Mouse (Mus musculus) heart, postnatal 36 days (tissue): Measurements from ENCODE around the gene Tcf7l2. TPM values are rescaled to one million over a fixed set of nuclear protein-coding genes. Genes with fewer than 3 reads are reported as not detected.

Experiments
- DNase-seq, 2 experiments: peaks; one replicate each; pipeline ENCODE4 v3.0.0; 2021 to 2022
- intact Hi-C: fragments of 180-260 bp; cut with DNase I; formaldehyde crosslinking; loops from one replicate; pipeline ENCODE4 v1.15.1; 2025
- total RNA-seq, 2 experiments: library from RNA; stranded (reverse); gene quantifications; 2 replicates each; pipeline ENCODE4 v1.2.3; 2021

Tcf7l2 gene
- total RNA-seq, 2 experiments from 2014 or later, result 11.9 to 17.9 TPM

GRCm38 (mm10) chr19:55752861-55753260, 11.2 kb downstream of the Tcf7l2 start:
- intact Hi-C loops, result no loop called here

DNA sequence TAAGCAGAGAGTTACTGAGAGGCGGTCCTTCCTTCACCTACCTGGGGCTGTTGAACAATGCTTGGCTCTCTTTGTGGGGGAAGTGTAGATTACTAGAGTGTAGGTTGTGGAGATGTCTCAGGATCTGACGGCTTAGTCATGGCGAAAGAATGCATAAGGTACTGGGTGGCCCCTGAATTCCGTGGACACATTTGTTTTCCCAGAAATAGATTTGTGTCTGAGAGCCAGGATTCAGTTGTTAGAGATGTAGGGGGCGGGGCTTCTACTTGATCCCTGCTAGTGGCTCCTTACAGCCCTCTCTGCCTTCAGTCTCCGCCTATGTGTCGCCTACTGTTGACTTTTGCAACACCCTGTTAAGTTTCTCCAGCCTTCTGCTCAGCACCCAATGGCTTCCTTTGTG, 12.7 kb downstream of the Tcf7l2 start:
- intact Hi-C loops, result no loop called here

More at GRCm38 (mm10) chr19:55752861-55753260, 11.2 kb downstream of the Tcf7l2 start:
- DNase-seq, result no peak

GRCm38 (mm10) chr19:55755462-55755861, 13.8 kb downstream of the Tcf7l2 start:
- intact Hi-C loops, result no loop called here
- DNase-seq, result no peak

More for the DNA sequence above, 12.7 kb downstream of the Tcf7l2 start:
- DNase-seq, result no peak

- intact Hi-C loops, result no loop called here
- DNase-seq, result no peak
Observed at GRCm38 (mm10) chr19:55756707-55757106, 15.1 kb downstream of the Tcf7l2 start.

DNA sequence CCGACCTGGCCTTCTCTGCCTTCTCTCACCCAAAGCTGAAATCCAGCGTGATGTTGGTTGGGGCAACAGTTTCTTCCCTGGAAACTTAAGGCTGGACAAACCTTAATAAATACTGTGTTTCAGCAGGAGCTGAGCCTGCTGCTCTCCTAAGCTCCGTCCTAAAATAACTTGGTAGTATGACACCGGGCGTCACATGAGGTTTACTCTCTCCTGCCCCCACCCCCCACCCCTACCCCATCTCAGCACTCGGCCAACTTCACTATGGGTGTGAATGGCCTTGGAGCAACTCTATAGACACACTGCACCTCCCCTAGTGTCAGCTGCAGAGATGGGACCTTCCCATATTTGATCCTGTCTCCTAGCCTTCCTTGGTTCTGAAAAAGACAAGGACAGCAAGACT, 15.8 kb downstream of the Tcf7l2 start:
- DNase-seq, result no peak
- intact Hi-C loops, result no loop called here

- DNase-seq, result no peak
- intact Hi-C loops, result no loop called here
Observed at GRCm38 (mm10) chr19:55758158-55758557, 16.5 kb downstream of the Tcf7l2 start.

GRCm38 (mm10) chr19:55759006-55759405, 17.4 kb downstream of the Tcf7l2 start:
- no peak for DNase-seq
- intact Hi-C loops, result no loop called here

DNA sequence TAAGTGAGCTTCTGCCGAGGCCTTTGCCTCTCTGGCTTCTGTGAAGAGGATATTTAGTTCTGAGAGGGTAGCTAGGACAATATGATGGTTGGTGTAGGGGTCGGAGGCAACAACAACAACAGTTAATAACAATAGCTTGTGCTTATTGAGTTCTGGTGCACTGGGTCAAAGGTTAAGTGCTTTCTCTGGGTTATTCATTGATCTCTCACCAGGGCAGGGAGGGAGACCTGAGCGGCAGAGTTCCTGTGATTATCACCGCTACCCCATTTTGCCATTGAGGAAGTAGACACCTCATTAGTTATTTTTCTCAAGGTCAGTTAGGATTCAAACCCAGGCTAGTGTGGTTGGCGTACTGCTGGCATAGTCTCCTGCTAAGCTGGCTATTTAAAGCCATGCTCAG, 19.5 kb downstream of the Tcf7l2 start:
- intact Hi-C loops, result no loop called here
- no peak for DNase-seq

- intact Hi-C loops, result no loop called here
Observed at GRCm38 (mm10) chr19:55762187-55762586, 20.6 kb downstream of the Tcf7l2 start.

GRCm38 (mm10) chr19:55765814-55766213, 24.2 kb downstream of the Tcf7l2 start:
- intact Hi-C loops, result no loop called here
- DNase-seq, result no peak

More at GRCm38 (mm10) chr19:55762187-55762586, 20.6 kb downstream of the Tcf7l2 start:
- no peak for DNase-seq

GRCm38 (mm10) chr19:55767104-55767503, 25.5 kb downstream of the Tcf7l2 start:
- intact Hi-C loops, result no loop called here
- DNase-seq, result no peak

DNA sequence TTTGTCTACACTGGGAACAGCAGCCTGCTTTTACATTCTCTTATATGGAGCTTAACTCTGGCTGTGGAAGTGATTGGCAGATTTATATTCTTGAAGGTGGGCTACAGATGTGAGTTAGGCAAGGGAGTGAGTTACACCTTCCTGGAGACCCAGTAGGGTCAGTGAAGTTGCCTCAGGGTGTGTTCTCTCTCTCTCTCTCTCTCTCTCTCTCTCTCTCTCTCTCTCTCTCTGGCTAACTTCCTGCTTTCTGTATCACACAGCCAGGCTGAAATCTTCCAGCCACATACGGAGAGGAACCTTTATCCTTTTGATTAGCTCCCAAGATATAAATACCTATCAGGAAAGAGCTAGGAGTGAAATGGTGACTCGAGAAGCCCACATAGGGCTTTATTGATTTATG, 26.0 kb downstream of the Tcf7l2 start:
- intact Hi-C loops, result no loop called here
- DNase-seq, result no peak

GRCm38 (mm10) chr19:55768246-55768645, 26.6 kb downstream of the Tcf7l2 start:
- intact Hi-C loops, result loop anchor here (2.0 kb wide), 1 partner anchor 23 kb away; no protein-coding TSS in a partner anchor
- no peak for DNase-seq

DNA sequence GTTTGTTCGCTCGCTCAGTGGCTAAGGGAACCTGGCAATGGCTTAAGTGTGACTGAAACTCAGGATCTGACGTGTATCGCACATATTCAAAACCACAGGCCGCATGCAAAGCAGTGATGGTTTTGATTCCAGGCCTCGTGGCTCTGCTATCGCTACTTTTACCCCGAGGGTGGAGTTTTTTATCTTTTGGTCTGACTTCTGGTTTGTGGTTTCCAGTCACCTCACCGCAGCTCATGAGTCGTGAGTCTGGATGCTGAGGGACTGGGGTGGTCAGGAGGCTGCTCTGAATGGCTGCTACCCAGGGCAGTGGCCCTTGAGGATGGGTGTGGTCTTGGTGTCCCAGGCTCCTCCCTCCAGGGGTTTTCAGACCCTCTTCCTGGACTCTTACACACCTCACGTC, 27.3 kb downstream of the Tcf7l2 start:
- intact Hi-C loops, result loop anchor here (2.0 kb wide), 1 partner anchor 24 kb away; no protein-coding TSS in a partner anchor
- no peak for DNase-seq

DNA sequence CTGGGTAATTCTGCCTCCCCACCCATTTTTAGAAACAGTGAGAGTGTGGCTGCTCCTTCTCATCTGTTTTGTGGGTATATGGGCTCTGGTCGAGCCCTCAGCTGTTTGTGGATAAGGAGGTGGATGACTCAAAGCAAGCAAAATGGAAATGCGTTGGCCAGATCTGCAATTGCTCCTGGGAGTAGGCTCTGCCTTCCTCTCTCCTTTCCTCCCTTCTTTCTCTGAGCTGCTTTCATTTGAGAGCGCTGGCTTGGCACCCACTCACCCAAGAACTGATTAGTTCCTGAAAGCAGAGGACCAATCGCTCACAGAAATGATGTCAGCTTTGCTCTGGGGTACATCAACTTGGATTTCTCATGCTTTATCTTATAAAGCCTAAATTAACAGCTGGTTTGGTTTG, 32.7 kb downstream of the Tcf7l2 start:
- no peak for DNase-seq
- intact Hi-C loops, result no loop called here

- intact Hi-C loops, result no loop called here
- DNase-seq, result no peak
Observed at GRCm38 (mm10) chr19:55774824-55775223, 33.2 kb downstream of the Tcf7l2 start.

GRCm38 (mm10) chr19:55779871-55780270, 38.3 kb downstream of the Tcf7l2 start:
- intact Hi-C loops, result no loop called here
- DNase-seq, result no peak

GRCm38 (mm10) chr19:55781087-55781486, 39.5 kb downstream of the Tcf7l2 start:
- DNase-seq, result no peak
- intact Hi-C loops, result no loop called here

DNA sequence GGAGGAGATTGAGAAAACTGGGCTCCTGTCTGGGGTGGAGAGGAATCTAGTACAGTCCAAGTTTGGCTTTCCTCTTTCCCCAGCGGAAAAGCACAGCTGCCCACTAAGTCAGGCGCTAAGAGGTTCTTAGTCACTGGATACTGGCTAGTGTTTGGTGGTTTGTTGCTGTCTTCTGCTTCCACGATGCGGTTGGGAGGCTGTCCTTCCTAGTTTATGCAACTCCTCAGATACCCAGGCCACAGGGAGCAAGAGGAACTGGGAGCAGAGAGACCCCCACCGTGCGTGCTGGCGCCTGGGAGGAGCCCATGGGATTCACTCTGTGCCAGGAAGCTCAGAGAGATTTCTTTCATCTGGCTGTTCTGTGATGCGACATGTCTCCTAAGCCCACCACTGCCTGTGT, 40.1 kb downstream of the Tcf7l2 start:
- no peak for DNase-seq
- intact Hi-C loops, result no loop called here

DNA sequence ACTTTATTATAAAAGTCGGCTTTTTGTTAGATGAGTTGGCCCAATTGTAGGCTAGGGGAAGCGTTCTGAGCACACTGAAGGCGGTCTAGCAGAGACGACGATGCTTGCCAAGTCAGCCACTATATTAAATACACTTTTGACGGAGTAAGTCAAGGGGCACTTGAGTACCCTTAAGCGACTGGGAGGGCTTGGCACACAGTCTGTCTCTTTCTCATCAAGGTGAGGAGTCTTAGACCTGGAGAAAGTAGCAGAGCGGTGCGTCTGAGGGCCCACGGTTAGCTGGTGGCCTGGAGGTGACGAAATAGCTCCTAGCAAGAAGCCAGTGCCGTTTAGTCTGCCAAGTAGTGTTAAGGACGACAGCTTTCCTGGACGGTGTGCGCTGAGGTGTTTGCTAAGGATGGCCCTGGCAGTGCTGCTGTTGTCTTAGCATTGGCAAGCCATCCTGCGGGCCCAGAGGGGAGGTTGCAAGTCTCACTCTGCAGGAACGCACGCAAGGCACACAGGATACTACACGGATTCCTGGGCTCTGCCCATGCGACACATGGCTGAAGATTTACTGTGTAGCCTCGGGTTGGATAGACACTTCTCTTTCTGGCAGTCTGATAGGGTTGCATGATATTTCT, 43.3 kb downstream of the Tcf7l2 start:
- no peak for DNase-seq
- intact Hi-C loops, result no loop called here

GRCm38 (mm10) chr19:55787420-55787819, 45.8 kb downstream of the Tcf7l2 start:
- intact Hi-C loops, result no loop called here

DNA sequence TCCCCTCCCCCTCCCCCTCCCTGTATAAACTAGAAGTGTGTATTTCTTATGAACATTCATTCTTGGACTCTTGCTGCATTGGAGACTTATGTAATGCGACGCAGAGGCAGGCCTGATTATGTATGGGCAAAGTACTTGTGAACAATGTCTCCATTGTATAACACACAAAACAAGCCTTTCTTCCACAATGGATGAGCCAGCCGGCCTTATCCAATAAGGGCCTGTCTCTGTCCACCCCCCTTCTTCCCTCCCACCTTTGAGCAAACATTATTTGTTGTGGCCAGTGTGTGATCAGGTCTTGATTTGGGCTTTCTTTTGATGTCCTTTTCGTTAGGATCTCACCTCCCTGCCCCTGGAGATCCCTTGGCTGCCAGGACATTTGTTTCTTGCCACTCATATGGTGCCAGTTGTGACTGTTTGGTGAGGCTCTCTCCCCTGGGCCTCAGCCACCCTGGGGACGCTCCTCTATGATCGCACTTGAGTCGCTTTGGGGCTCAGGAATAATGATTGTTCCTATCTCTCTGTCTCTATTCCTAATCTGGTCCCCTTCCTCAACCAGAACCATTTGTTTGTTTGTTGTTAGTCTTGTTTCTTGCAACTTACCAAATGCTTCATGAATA, 46.8 kb downstream of the Tcf7l2 start:
- DNase-seq, result no peak
- intact Hi-C loops, result loop anchor here (2.0 kb wide), 1 partner anchor 80 kb away; no protein-coding TSS in a partner anchor

More at GRCm38 (mm10) chr19:55787420-55787819, 45.8 kb downstream of the Tcf7l2 start:
- DNase-seq, result no peak
